Mouse (Mus musculus) gastrocnemius, adult 8-10 months (tissue): ENCODE measurements around the gene Dazap2. TPM values are rescaled to one million over a fixed set of nuclear protein-coding genes. Genes with fewer than 3 reads are reported as not detected.
"Not testable (repeated sequence)": the region's sequence is repeated elsewhere in the genome, so short reads cannot be mapped to it uniquely, and the experiment has no call there.

Experiments used
- DNase-seq, 2 experiments: peaks; one replicate each; pipeline ENCODE4 v3.0.0; 2022; ENCODE audit warnings: low spot score in 2 of 2
- total RNA-seq, 4 experiments: library from RNA; stranded (reverse); gene quantifications; 2 replicates each; pipeline ENCODE4 v1.2.4; 2022

Dazap2 gene
- total RNA-seq, 4 experiments from 2014 or later: 54.7 to 69.4 (median 57.5) TPM

DNA sequence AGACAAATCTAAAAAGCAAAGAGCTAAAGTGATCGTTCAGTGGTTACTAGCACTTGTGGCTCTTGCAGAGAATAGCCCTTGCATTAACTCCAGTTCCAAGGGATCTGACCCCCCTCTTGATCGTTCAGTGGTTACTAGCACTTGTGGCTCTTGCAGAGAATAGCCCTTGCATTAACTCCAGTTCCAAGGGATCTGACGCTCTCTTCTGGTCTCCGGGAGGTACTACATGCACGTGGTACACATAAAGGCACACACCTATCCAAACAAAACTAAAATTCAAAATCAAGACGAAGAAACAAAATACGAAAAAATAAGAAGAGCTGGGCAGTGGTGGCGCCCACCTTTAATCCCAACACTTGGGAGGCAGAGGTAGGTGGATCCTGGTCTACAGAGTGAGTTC is 8.5 kb upstream of the Dazap2 start:
- DNase-seq: not testable (repeated sequence)

- no peak for DNase-seq
These were observed 3.2 kb upstream of the Dazap2 start for GRCm38 (mm10) chr15:100611951-100612350.

DNA sequence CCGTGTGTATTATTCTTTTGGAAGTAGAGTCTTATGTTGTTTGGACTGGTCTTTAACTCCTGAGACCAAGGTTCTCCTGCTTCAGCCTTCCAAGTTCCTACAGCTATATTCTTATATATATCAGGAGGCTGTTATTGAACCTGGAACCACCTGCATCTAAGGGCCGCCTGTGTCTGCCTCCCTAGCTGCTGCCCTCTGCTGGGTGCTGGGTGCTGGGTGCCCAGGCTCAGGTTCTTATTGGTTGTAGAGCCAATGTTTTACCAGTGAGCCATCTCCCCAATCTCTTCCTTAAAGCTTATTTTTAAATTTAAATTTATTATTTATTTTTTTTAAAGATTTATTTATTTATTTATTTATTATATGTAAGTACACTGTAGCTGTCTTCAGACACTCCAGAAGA is 2.7 kb upstream of the Dazap2 start:
- no peak for DNase-seq

DNA sequence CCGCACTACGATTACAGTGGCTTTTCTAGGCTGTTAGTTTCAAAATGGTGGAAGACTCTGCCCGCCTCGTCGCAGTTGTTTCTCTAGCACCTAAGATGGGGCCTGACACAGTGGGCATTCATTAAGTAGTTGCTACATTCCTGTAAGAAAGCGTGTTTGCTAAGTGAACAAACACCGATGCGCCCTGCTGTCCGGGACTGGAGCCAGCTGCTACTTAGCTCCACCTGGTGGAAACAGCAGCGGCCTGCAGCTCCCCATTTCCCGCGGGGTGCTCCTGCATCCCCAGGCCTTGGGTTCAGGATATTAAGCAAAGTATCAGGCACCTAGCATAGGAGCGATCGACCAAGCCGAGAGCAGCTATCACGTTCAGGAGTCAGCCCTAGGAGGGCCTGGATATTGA is 1.6 kb upstream of the Dazap2 start:
- DNase-seq: peak; percentile 52 to 60

GRCm38 (mm10) chr15:100614218-100614995 is 742 bp upstream of the Dazap2 start:
- no peak for DNase-seq

DNA sequence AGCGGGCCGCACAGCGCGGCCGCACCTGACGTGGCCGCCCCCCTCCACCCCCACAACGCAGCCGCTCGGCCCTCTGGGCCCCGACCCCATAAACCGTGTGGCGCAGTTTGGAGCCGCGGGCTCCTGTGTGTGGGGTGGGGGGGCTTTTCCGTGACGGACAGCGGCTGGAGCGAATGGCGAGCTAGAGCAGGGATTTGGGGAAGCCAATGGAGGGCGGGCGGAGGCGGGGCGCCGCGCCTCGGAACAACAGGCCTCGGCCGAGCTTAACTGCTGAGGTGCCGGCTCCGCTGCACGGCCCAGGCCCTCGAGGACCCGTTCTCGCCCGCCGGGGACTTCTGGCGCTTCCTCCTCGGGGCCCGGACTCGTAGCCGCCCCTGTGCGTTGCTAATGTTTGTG is 674 bp downstream of the Dazap2 start:
- DNase-seq: peak; percentile 73 to 84

- no peak for DNase-seq
These were observed 1.1 kb downstream of the Dazap2 start for GRCm38 (mm10) chr15:100616221-100616620.

GRCm38 (mm10) chr15:100619200-100619599 is 4.1 kb downstream of the Dazap2 start:
- no peak for DNase-seq

- DNase-seq: not testable (repeated sequence)
These were observed 6.5 kb downstream of the Dazap2 start for GRCm38 (mm10) chr15:100621671-100622070.

GRCm38 (mm10) chr15:100622164-100622563 is 7.0 kb downstream of the Dazap2 start:
- no peak for DNase-seq

DNA sequence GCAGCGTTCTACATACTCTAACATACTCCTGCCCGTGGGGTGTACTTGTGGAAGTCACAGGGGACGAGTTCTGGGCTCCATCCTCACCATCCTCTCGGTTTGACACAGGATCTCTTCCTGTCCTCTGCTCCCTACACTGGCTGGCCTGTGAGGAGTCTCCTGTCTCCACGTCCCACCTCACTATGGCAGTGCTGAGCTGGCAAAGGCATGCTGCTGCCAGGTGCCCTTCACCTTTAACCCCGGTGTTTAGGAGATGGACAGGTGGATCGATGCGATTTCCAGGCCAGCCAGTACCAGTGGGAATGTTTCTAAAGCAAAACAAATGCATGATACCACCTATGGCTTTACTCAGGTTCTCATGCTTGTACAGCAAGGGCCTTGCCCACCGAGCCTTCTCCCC is 8.6 kb downstream of the Dazap2 start:
- DNase-seq: no peak

DNA sequence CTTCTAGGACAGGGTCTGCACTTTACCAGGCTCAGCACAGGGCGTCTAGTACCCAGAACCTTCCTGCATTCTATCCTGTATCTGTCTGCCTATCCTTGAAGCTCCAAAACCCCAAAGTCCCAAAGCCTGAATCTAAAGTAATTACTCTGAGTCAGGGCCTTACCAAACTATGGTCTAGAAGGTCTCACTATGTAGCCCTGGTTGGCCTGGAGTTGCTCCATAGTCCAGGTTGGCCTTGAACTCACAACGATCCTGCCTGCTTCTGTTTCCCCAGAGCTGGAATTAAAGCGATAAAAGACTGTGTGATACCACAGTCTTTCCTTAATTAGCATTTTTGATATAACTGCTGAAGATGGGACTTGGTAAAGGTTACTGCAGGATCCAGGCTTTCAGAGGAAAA is 9.3 kb downstream of the Dazap2 start:
- no peak for DNase-seq

GRCm38 (mm10) chr15:100627287-100627686 is 12.1 kb downstream of the Dazap2 start:
- DNase-seq: no peak

DNA sequence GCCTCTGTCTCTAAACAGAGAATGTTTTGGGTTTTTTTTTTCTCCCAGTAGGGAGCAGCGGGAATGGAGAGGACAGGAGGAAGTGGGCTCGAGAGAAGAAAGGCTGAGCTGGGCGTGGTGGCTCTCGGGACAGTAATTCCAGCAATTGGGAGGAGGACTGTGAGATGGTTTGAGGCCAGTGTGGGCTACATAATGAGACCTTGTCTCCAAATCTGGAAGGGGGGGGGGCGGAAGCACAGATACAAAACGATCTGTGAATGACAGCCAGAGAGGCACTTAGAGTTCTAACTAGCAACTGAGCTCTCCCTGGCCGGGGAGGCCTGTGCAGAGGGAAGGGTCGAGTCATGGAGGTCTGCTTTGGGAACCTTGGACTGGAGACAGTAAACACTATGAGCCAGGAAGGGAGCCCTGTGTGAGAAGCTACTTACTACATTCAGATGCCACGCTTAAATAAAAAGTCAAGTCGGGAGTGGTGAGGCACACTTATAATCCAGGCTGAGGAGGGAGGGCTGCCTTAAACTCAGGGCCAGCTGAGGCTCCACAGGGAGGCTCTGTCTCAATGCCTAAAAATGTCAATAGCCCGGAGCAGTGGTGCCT is 12.7 kb downstream of the Dazap2 start:
- no peak for DNase-seq

- no peak for DNase-seq
These were observed 13.6 kb downstream of the Dazap2 start for GRCm38 (mm10) chr15:100628797-100629196.

- no peak for DNase-seq
These were observed 15.0 kb downstream of the Dazap2 start for GRCm38 (mm10) chr15:100630126-100630525.

DNA sequence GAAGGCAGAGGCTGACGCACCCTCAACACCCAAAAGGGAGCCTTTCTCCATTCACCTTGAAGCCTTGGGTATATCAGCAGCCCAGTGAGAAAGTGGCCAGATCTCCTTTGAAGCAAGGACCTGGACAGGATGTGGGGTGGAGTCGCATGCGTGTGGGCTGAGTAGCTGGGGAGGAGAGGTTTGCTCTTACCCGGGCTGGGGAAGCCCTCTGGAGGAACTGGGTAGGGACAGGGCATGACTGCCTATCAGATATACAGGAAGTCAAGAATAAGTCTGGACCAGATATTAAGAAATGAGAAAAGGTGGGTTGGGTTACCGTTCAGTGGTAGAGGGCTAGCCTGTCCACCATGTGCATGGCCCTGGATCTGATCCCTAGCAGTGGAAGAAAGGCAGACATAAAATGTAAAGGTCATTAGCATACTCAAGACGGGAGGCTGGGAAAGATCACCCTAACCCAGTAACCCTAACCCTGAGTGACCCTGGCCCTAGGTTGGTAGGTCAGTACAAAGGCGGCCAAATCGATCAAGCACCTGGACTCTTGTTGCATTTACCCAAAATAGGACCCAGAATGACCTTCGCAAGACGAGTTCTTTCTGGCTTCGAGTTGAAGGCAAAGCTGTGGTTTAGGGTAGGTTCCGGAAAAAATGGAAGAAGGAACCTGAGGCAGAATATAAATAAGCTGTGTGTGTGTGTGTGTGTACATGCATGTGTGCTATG is 16.5 kb downstream of the Dazap2 start:
- no peak for DNase-seq

- no peak for DNase-seq
These were observed 17.2 kb downstream of the Dazap2 start for GRCm38 (mm10) chr15:100632323-100632722.

- no peak for DNase-seq
These were observed 18.2 kb downstream of the Dazap2 start for GRCm38 (mm10) chr15:100633341-100633740.

DNA sequence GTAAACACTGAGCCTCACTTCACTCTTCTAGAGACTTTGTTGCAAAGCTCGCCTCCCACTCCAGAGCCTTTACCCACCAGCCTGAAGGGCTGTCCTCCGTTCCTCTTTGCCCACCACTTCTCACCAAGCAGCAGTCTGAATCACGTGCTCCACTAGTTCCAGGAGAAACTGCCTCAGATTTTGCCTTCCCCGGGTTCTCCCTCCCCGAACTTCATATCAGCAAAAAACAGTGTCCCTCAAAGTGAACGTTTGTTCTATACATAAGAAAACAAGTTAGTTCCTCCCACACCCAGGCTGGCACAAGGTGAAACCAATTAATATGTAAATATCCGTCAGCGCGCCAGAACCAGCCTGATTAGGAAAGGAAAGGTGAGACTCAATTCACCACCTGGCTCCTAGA is 20.1 kb downstream of the Dazap2 start:
- DNase-seq: no peak

- DNase-seq: no peak
These were observed 20.9 kb downstream of the Dazap2 start for GRCm38 (mm10) chr15:100635851-100636645.
